Mouse (Mus musculus) thymus, adult 18-20 months (tissue): ENCODE data around the gene Cfap206.
A peak's percentile ranks its signal among the peaks of the same experiment; 100 is the strongest.
"Not testable (repeated sequence)": the region's sequence is repeated elsewhere in the genome, so short reads cannot be mapped to it uniquely, and the experiment has no call there.

Experiments
- DNase-seq, 2 experiments: peaks; one replicate each; pipeline ENCODE4 v3.0.0; 2022; ENCODE audit warnings: mixed read lengths in 2 of 2

The Cfap206 gene

GRCm38 (mm10) chr4:34729851-34730341 lies at the start of gene Cfap206:
Gene Cfap206, minus strand, starts transcription at chr4:34730206.
- peak in 1 of 2 experiments; percentile 5 for DNase-seq

DNA sequence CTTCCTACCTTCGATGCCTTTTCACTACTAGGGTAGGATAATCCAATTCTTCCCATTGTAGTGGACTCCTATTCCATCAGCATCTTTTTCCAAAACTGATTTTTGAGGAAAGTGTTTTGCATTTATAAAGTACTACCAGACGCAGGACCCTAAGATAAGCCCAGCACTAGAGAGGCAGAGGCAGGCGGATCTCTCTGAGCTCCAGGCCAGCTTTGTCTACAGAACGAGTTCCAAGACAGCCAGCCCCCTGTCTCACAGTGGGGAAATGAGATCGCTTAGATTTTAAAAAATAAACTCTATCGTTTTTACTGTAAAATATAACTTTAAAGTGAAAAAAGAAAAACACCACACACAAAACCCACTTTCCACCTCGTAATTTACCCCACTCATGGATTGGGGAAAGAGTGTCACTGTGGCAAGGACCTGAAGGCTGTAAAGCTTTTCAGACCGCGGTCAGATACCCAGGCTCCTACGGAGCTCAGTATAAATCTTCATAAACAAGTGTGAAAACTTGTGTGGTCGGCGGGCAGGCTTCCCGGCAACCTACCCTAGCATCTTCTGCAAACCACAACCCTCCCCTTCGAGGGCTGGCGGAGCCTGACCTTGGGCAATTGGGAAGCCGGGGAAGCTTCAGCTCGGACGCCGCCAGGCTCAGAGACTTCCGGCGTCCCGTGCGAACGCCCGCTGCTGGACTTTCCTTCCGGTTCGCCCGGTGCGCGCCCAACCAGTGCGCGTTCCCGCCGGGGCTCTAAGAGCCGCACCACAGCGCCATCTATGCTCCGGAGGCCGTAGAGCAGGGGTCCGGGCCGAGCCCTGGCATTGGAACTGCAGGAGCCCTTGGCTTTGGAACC lies 47.9 kb upstream of the Cfap206 start, which contains the start of gene Smim8:
TSS of gene Smim8 (minus strand) at position 747 of the 851 bp plus-strand sequence.
- peak; percentile 71 to 76 for DNase-seq

DNA sequence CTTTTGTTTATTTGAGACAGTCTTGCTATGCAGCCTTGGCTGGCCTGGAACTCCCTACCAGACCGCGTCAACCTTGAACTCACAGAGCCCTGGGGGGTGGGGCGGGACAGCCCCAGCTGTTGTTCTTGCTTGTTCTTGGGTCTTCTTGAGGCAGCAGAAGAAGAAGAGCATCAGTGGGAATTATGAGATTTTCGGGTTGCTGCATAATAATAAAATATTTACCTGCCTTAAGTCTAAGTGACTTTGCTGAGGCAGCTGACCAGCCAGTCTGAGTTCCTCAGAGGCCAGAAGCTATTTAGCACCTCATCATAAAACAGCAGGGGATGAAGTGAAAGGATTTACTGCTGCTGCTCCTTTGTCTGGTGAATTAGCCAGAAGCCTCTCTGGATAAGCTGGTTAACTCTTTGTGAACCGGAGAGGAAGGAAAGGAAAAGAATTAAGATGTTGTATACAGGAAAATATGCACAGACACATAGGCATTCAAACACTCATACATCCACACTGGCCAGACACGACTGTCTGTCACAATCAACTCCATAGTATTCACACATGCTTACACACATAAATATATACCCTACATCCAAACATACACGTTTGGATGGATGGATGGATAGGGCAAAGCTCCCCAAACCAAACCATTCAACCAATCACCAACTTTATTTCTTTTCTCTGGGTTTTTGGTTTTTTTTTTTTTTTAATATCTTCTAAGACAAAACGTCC lies 41.8 kb upstream of the Cfap206 start:
- DNase-seq = no peak

GRCm38 (mm10) chr4:34756163-34756562 lies 26.2 kb upstream of the Cfap206 start, which contains the start of gene Gm136:
Gene Gm136, minus strand, starts transcription at chr4:34756263.
- no peak for DNase-seq

- no peak for DNase-seq
These were observed 19.2 kb upstream of the Cfap206 start for GRCm38 (mm10) chr4:34749236-34749635.

GRCm38 (mm10) chr4:34734461-34734860 lies 4.5 kb upstream of the Cfap206 start:
- no peak for DNase-seq

GRCm38 (mm10) chr4:34733415-34733814 lies 3.4 kb upstream of the Cfap206 start:
- not testable (repeated sequence) for DNase-seq

DNA sequence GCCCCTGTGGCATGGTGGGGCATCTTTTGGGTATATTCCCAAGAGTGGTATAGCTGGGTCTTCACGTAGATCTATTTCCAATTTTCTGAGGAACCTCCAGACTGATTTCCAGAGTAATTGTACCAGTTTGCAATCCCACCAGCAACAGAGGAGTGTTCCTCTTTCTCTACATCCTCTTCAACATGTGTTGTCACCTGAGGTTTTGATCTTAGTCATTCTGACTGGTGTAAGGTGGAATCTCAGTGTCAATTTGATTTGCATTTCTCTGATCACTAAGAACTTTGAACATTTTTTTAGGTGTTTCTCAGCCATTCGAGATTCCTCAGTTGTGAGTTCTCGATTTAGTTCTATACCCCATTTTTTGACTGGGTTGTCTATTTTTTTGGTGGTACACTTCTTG lies 4.3 kb downstream of the Cfap206 start:
- DNase-seq = not testable (repeated sequence)

- DNase-seq = no peak
These were observed 5.7 kb downstream of the Cfap206 start for GRCm38 (mm10) chr4:34724306-34724705.

- no peak for DNase-seq
These were observed 6.8 kb downstream of the Cfap206 start for GRCm38 (mm10) chr4:34723186-34723585.

DNA sequence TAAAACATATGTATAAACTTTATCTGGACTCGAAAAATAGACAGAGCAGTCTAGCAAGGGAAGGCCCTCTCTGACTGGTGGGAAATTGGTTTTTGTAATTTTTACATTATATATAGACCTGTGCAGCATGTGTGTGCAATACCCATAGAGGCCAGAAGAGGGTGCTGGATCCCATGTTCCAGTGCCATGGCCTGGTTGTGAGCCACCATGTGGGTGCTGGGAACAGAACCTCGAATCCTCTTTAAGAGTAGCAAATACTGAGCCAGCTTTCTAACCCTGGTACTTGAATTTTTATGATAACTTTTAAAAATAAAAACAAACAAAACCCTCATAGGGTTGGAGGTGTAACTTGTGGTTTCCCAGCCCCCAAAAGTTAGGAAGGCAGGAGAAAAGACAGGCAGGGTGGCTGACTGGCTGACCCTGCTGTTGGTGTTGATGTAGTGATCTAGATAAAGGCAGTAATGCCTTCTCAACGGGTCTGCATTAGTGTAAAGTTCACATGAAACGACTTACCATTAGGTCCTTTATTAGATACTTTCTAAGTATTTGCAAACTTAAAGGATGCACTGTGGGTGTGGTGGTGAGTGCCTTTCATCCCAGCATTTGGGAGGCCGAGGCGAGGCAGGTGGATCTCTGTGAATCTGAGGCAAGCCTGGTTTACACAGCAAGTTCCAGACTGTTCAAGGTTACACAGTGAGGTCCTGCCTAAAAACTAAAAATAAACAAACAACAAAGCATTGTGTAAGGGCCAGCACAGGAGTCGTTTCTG lies 9.7 kb downstream of the Cfap206 start:
- DNase-seq = no peak

- DNase-seq = no peak
These were observed 10.6 kb downstream of the Cfap206 start for GRCm38 (mm10) chr4:34719421-34719820.

- DNase-seq = no peak
These were observed 14.9 kb downstream of the Cfap206 start for GRCm38 (mm10) chr4:34715062-34715461.

DNA sequence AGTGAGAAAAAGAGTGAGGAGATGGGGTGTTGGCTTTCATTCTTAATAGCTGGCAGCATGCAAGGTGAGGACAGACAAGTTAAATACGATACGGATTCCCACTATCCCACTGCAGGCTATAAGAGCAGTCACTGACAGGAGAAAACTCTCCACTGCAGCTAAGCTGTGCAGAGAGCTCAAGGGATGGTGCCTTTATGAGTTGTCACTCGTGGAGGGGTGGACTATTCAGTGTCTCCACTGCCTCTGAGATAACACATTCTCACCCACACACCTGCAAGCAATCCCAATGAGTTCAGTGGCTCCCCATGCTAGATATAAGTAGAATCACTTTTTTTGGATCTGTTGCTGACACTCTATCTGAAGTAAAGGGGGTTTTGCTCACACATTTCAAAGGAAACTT lies 21.9 kb downstream of the Cfap206 start:
- DNase-seq = no peak

DNA sequence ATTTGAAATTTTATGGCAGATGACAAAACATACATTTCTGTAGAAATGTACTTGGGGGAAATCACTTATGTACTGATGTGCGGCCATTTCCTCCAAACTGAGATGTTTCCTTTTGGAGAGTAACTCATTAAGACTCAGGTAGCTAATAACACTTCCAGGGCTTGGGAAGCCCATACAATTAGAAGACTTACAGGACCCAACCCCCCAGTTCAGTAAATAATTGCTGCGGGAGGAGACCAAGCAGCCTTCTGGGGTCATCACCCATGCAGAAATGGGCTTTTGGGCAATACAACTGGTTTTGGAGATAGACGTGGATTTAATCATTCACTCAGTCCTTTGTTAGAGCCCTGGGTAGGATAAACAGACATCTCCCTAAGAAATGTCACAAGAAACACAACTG lies 22.8 kb downstream of the Cfap206 start:
- DNase-seq = no peak

GRCm38 (mm10) chr4:34703029-34703428 lies 27.0 kb downstream of the Cfap206 start:
- no peak for DNase-seq

- DNase-seq = no peak
These were observed 27.8 kb downstream of the Cfap206 start for GRCm38 (mm10) chr4:34702231-34702630.

DNA sequence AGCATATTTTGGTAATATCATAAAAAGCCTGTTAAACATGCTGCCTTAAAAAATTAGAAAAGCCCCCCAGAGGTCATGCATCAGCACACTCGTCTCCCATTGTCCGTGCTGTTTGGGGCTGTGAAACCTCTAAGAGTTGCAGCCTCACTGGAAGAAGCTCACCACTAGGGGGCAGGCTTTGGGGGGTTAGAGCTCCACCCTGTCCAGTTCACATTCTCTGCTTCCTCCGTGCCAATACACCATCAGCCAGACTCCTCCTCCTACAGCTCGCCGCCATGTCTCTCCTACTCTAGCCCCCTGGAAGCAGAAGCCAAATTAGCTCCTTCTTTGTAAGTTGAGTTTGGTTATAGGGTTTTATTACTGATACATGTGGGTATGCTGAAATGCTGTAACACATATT lies 28.5 kb downstream of the Cfap206 start:
- peak; percentile 14 to 15 for DNase-seq

GRCm38 (mm10) chr4:34688021-34688420 lies 42.0 kb downstream of the Cfap206 start:
- no peak for DNase-seq

GRCm38 (mm10) chr4:34686874-34687567 lies 43.0 kb downstream of the Cfap206 start, which contains the start of gene Slc35a1:
Gene Slc35a1, minus strand, starts transcription at chr4:34687438.
- DNase-seq = peak; percentile 90 to 92

- no peak for DNase-seq
These were observed 49.5 kb downstream of the Cfap206 start for GRCm38 (mm10) chr4:34680530-34680929.

- no peak for DNase-seq
These were observed 56.3 kb downstream of the Cfap206 start for GRCm38 (mm10) chr4:34673721-34674120.
